Mouse (Mus musculus): ENCODE measurements around the gene Tspan18. TPM values are rescaled to one million over a fixed set of nuclear protein-coding genes. Genes with fewer than 3 reads are reported as not detected.

The Tspan18 gene
- polyA plus RNA-seq, 1 experiment, result 6.8 TPM

- no peak for DNase-seq (ENCODE audit: low read depth, low spot score)
- WGBS, result 63% methylated on average over 9 of the region's 9 CpGs
Observed at GRCm38 (mm10) chr2:93227713-93228479, 106.4 kb downstream of the Tspan18 start.

DNA sequence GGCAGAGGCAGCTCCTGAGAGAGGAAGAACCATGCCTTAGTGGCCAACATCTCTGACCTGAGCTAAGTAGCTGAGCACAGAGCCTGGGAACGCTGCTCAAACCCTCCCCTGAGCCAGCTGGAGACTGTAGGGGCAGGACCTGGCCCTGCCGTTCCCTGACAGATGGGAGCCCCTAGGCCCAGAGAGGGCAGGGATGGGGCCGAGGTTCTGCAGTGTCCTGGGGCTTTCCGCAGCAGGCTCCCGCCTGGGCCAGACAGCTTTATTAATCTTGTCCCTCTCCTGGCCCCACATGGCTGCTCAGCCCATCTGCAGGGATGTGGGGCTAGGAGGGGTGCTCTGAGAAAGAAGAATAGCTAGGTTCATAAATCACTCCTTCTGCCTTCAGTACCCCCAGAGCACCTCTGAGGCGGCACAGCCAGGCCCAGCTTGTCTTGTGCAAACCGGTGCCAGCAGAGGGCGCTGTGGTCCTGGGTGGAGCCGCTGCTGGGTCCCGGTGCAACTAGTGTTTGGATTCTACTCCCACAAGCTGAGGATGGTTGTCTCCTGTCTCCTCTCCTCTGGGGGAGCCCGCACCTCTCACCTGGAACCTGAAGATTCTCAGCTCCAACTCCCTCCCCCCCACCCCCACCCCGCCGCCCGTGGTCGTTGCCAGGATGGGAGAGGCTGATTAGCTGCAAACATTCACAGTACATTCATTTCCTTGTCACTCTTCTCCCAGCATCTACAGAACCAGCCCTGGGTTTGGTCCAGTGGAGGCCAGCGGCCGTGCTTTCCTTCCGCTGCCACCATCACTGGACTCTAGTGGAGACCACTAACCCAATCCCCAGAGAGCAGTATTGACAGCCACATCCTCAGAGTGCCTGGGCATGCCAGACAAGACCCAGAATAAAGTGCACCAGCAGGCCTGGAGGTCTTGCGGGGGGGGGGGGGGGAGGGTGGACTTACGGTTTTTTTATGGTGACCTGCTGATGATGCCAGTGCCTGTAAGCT, 107.4 kb downstream of the Tspan18 start:
- WGBS, result 21% methylated on average over 20 of the region's 20 CpGs
- peak; percentile 25 for DNase-seq (ENCODE audit: low read depth, low spot score)

DNA sequence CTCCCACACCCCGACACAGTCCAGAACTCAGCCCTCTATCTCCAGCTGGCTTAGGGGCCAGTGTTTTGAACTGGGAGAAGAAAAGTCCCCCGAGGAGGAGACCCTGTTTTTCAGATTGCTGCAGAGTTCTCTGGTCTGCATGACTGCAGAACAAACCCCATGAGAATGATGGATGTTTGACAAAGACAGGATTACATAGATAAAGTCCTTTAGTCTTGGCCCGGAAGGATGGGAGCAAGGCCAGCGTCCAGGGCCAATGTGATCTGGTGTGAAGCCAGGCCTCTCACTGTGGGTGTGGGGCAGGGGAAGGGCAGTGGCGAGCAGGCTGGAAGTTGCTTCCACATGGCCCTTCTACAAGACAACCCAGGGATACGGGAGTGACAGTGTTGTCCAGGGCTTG, 110.8 kb downstream of the Tspan18 start:
- 54% methylated on average over 6 of the region's 6 CpGs for WGBS
- no peak for DNase-seq (ENCODE audit: low read depth, low spot score)

- DNase-seq (ENCODE audit: low read depth, low spot score), result no peak
- 74% methylated on average over 5 of the region's 5 CpGs for WGBS
Observed at GRCm38 (mm10) chr2:93220447-93220846, 113.9 kb downstream of the Tspan18 start.

DNA sequence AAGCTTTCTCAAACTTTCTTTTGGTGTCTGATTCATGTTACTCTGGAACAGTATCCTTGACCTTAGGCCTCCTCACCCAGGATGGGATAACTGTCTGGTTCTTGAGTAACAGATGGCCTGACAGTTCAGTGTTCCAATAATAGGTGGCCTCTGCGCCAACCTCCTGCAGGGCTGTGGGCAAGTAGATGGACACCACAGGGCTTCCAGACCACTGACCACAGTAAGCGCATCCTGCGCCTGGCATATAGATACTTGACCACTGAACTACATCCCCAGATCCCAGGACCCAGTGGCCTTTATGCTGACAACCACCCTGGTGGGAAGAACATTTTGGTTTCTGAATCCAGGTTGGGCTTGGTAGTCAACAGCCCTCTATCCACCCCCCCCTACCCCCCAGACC, 114.7 kb downstream of the Tspan18 start:
- WGBS, result 96% methylated on average over 3 of the region's 3 CpGs
- DNase-seq (ENCODE audit: low read depth, low spot score), result no peak

DNA sequence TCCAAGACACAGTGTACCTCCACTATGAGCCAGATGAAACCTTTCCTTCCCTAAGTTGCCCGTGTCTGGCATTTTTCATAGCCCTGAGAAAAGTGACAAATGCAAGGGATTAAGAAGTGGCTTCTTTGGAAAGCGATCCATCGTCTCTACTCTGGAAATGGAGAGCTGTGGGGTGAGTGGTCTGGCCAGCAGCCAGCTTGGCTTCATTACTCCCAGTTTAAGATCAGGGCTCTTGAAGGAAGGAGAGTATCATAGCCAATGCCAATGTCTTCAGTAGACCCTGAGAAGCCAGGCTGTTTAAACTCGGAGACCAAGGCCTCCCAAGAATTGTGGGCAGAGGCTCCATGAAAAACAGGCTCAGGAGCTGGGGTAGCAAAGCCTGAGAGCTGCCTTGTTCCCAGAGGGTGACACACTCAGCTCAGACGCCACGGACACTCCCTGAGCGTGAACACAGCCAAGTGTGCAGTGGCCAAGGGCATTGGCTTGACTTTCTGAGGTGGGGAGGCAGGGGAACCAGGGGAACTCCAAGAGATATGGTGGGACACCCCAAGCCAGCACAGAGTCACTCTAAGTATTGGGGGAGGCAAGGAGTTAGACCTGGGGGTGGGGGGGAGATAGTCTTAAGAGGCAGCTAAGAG, 115.8 kb downstream of the Tspan18 start:
- WGBS, result 74% methylated on average over 7 of the region's 7 CpGs
- DNase-seq (ENCODE audit: low read depth, low spot score), result no peak

GRCm38 (mm10) chr2:93217015-93217414, 117.3 kb downstream of the Tspan18 start:
- WGBS, result 21% methylated on average over 7 of the region's 7 CpGs
- DNase-seq (ENCODE audit: low read depth, low spot score), result no peak

GRCm38 (mm10) chr2:93215790-93216189, 118.5 kb downstream of the Tspan18 start:
- 88% methylated on average over 10 of the region's 10 CpGs for WGBS
- no peak for DNase-seq (ENCODE audit: low read depth, low spot score)

- WGBS, result 50% methylated on average over 1 of the region's 1 CpGs
- no peak for DNase-seq (ENCODE audit: low read depth, low spot score)
Observed at GRCm38 (mm10) chr2:93214192-93214591, 120.1 kb downstream of the Tspan18 start.

- no peak for DNase-seq (ENCODE audit: low read depth, low spot score)
- WGBS, result 95% methylated on average over 2 of the region's 2 CpGs
Observed at GRCm38 (mm10) chr2:93212865-93213264, 121.4 kb downstream of the Tspan18 start.

GRCm38 (mm10) chr2:93212386-93212785, 121.9 kb downstream of the Tspan18 start:
- DNase-seq (ENCODE audit: low read depth, low spot score), result no peak
- WGBS, result 81% methylated on average over 2 of the region's 2 CpGs

DNA sequence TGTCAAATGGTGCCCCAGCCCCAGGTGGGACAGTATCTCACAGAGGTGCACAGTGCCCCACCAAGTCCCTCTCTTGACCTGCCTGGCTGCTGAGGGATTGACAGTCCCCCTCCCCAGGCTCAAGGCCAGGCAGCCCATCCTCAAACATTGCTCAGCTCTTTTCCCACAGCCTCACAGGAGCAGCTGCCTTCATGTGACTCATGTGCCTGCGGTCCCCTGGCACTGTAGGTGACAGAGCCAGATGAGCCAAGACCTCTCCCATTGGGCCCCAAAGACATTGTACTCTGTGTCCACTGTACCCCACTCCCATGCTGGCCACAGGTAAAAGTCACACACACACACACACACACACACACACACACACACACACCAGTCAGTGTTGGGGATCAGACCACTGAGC, 128.2 kb downstream of the Tspan18 start:
- WGBS, result 78% methylated on average over 1 of the region's 1 CpGs
- DNase-seq (ENCODE audit: low read depth, low spot score), result no peak

DNA sequence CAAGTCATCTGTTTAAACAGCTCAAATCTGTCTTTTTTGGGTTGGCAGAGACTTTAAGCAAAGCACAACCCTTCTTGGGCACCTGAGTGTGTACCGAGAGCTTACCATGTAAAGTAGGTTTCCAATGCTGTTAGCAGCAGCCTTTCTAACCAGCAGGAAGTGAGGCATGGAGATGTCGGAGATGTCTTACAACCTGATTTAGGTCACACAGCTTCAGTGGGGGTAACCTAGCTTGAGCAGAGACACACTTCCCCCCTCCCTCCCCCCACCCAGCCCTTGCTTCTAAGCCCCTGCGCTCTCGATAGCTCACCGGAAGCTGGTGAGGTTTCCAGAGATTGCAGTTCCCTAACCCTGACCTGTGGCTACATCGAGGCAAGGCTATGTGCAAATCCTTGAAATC, 129.7 kb downstream of the Tspan18 start:
- DNase-seq (ENCODE audit: low read depth, low spot score), result no peak
- 83% methylated on average over 6 of the region's 6 CpGs for WGBS

GRCm38 (mm10) chr2:93203682-93204081, 130.6 kb downstream of the Tspan18 start:
- WGBS, result 12% methylated on average over 10 of the region's 10 CpGs
- no peak for DNase-seq (ENCODE audit: low read depth, low spot score)

DNA sequence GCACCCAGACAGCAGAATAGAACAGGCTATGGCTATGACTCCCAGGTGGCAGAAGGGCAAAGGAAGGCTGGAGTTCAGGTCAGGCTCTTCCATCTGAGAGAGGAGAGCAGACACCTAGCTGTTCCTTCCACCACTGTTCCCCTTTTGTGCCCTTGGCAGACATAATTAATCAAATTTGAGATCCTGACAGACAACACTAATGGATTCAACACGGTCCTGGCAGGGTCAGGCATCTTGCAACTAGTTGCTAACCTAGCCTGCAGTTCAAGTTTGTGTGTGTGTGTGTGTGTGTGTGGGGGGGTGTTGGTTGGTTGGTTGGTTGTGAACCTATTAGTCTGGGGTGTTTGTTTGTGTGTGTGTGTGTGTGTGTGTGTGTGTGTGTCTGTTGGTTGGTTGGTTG, 131.5 kb downstream of the Tspan18 start:
- no peak for DNase-seq (ENCODE audit: low read depth, low spot score)
- WGBS, result 47% methylated on average over 1 of the region's 1 CpGs

GRCm38 (mm10) chr2:93201997-93202396, 132.3 kb downstream of the Tspan18 start:
- 88% methylated on average over 3 of the region's 3 CpGs for WGBS

GRCm38 (mm10) chr2:93200681-93201340, 133.5 kb downstream of the Tspan18 start:
- DNase-seq (ENCODE audit: low read depth, low spot score), result no peak
- WGBS, result 54% methylated on average over 10 of the region's 10 CpGs

More at GRCm38 (mm10) chr2:93201997-93202396, 132.3 kb downstream of the Tspan18 start:
- DNase-seq (ENCODE audit: low read depth, low spot score), result no peak

DNA sequence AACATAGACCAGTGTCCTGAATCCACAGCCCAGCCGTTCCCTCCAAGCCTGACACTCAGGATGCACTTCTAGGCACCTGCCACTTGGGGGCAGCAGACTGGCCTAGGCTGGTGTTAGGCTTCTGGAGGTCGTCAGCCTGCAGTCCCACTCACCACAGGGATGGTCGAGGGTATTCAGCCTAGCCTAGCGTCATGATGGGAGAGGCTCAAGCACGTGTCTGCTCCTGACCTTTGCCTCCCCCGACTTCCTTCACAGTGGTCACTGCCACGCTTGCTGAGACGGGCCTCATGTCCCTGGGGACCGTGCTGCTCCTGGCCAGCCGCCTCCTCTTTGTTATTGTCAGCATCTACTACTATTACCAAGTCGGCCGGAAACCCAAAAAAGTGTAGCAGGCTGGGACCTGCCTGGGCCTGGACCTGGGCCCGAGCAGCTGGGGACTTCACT, 134.8 kb downstream of the Tspan18 start:
- DNase-seq (ENCODE audit: low read depth, low spot score), result no peak
- 57% methylated on average over 13 of the region's 13 CpGs for WGBS

DNA sequence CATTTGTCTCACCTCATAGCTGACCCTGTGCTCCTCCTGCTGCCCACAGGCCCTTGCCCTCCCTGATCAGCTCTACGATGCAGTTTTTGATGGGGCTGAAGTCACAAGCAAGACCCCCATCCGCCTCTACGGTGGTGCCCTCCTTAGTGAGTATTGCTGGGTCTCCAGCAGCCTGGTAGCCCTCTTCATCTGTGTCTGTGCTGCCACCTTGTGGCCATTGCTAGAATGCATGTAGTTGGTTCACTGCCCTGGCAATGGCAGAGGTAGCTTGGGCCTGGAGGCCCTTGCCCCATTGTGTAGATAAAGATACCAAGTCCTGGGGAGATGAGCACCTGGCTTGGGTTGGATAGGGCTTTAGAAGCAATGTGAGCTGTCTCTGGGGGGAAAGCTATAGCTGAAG, 135.5 kb downstream of the Tspan18 start:
- 16% methylated on average over 3 of the region's 3 CpGs for WGBS
- peak; percentile 70 for DNase-seq (ENCODE audit: low read depth, low spot score)

DNA sequence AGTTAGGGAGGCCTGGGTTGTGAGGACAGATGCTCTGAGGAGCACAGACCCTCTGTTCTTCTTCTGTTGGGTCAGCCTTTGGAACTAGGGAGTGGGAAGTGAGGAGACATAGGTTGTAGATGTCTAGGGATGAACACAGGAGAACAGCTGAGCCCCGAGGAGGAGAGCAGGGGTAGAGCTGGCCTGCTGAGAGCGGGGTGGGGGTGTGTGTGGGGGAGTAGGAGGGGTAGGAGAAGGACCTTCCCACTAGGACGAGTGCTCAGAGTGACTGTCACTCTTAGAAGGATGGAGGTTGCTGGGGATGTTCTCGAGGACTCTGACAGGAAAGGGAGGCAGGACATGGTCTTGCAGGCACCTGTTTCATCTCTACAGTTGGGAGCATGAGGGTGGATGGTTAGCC, 140.5 kb downstream of the Tspan18 start:
- 72% methylated on average over 4 of the region's 4 CpGs for WGBS
- DNase-seq (ENCODE audit: low read depth, low spot score), result no peak

All from large intestine, adult 2 months (tissue).